In the genomic region with DNA sequence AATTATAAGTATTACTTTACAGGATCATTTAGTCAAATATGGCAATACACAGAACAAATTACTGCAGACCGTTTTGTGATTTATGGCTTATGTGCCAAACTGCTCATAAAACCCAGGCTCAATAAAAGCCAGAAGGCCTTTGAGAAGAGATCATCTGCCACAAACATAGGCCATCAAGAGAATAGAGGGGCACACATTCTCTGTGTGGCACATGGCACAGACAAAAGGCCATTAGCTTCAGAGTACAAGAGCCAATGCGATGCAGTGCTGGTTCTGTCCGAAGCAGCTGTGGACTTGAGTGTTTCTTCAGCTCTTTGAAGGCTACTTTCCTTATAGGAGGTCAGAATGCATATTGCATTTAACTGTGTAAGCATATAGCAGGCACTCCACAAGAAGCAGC, we compare ENCODE assay signal across 15 mouse cellular contexts.
"Had no signal": no experiment of that assay in that cellular context is flagged by ENCODE, and none has a peak within 500 bp of the region (broad histone marks: within the 10 kb centered on the region; RNA-seq: fewer than 3 reads in every experiment).

No protein-coding gene starts in this region.

- ATAC-seq: intestine, postnatal 0 days had no signal

- H3K4me2 ChIP-seq: limb, embryonic 12.5 days; stomach, embryonic 15.5 days had no signal

- DNase-seq: kidney, adult 8-10 months; kidney, postnatal 25 days; lung, adult 18-20 months; midbrain, embryonic 14.5 days; retina, postnatal 1 day; right cerebral cortex, postnatal 4 days; thymus, adult 2 months; thymus, postnatal 25 days had no signal

- H3K36me3 ChIP-seq: limb, embryonic 12.5 days; midbrain, embryonic 10.5 days; stomach, embryonic 15.5 days had no signal

- H3K9me3 ChIP-seq: limb, embryonic 12.5 days; midbrain, embryonic 10.5 days; stomach, embryonic 15.5 days had no signal

- H3K27me3 ChIP-seq: limb, embryonic 12.5 days; stomach, embryonic 15.5 days had no signal

- H3K27ac ChIP-seq: left cerebral cortex, adult 2 months; limb, embryonic 12.5 days; liver, embryonic 14.5 days; midbrain, embryonic 10.5 days; stomach, embryonic 15.5 days had no signal

- H3K4me1 ChIP-seq: stomach, embryonic 15.5 days had no signal

- H3K9ac ChIP-seq: limb, embryonic 12.5 days; liver, embryonic 14.5 days; stomach, embryonic 15.5 days had no signal

- H3K4me3 ChIP-seq: left cerebral cortex, adult 2 months; limb, embryonic 12.5 days; midbrain, embryonic 10.5 days; myocyte; stomach, embryonic 15.5 days had no signal
